Mouse (Mus musculus) gastrocnemius, postnatal 14 days (tissue): ENCODE results near the gene Acsl3. TPM values are rescaled to one million over a fixed set of nuclear protein-coding genes. Genes with fewer than 3 reads are reported as not detected.
A peak's percentile ranks its signal among the peaks of the same experiment; 100 is the strongest.

Experiments
- DNase-seq: peaks from one replicate; pipeline ENCODE4 v3.0.0; 2021; ENCODE audit warnings: mixed read lengths
- intact Hi-C: fragments of 180-260 bp; cut with DNase I; formaldehyde crosslinking; loops from one replicate; pipeline ENCODE4 v1.15.1; 2025; ENCODE audit warnings: low total_unique reads
- total RNA-seq, 2 experiments: library from RNA; stranded (reverse); gene quantifications; 2 replicates each; pipeline ENCODE4 v1.2.3; 2021

Gene Acsl3
- total RNA-seq, 2 experiments from 2014 or later: 7.0 to 10.0 TPM

- intact Hi-C loops: loop anchor here (10.0 kb wide), 1 partner anchor 115 kb away; no protein-coding TSS in a partner anchor
- no peak for DNase-seq
These were observed 72.6 kb downstream of the Acsl3 start for GRCm38 (mm10) chr1:78730114-78730720.

DNA sequence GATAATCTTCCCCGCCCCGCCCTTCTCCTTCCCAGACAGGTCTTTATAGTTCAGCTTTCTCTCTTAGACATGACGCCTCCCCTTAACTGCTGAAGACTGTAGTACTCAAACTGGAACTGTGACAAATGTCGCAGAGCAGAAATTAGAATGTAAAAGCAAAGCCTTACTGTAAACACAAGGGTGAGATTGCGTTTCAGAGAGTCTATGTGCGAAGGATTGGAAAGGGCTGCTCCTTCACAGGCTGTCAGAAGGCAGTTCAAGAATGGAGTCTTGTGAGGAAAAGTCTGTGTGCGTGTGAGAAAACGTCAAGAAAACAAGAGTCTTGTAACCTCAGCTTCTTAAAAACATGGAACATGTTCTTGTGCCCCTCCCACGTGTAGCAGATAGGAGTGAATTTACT, 74.7 kb downstream of the Acsl3 start:
- intact Hi-C loops: loop anchor here (10.0 kb wide), 1 partner anchor 113 kb away; no protein-coding TSS in a partner anchor
- no peak for DNase-seq

DNA sequence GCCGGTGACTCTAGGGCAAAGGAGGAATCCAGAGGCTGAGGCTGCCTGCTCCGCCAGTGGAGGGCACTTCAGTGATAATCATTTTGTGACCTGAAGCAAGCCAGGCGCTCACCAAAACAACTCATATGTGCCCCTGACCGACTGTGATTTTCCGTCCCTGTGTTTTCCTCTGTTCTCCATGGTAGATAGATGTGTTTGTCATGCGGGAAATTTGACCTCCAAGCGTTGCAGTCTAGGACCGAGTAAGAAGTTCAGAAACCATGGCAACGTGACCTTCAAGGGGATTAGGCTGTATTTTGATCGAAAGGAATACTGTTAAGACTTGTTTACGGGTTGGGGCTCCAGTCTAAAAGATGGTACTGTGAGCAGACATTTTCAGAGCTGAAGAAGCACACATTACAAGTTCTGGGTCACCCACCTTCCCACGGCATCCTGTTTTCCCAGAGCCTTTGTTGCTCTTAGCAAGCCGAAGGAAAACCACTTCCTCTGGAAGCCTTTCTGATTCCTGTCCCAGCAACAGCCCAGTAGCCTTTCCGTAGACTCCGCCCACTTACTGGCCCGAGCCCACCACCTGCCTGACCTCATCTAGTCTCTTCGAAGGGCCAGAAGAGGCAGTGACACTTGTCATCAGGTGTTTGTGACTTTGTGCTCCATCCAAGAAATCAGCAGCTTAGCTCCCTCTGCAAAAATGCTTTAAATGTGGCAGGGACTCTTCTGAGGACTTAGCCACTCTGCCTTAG, 76.8 kb downstream of the Acsl3 start:
- intact Hi-C loops: loop anchor here (10.0 kb wide), 1 partner anchor 110 kb away; no protein-coding TSS in a partner anchor
- DNase-seq: peak; percentile 34

- no peak for DNase-seq
- intact Hi-C loops: loop anchor here (10.0 kb wide), 1 partner anchor 107 kb away; no protein-coding TSS in a partner anchor
These were observed 80.0 kb downstream of the Acsl3 start for GRCm38 (mm10) chr1:78737646-78738045.

- intact Hi-C loops: no loop called here
- DNase-seq: peak; percentile 16
These were observed 83.1 kb downstream of the Acsl3 start for GRCm38 (mm10) chr1:78740676-78741075.

DNA sequence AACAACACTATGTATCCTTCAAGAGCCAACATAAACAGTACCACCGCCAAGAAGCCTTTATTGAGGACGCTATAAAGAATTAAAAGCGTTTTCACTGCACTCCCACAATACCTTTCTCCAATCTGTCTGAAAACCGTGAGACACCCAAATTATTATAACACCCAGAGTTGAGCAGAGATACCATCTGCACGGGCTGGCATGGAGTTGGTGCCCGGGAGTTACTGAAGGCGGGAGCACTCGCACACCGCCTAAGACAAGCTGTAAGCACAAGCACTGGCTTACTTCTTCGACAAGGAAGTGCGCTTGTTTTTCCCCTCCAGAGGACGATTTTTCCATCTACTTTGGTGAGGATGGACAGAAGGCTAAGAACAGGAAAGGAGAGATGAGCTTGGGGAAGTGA, 84.6 kb downstream of the Acsl3 start:
- intact Hi-C loops: no loop called here
- DNase-seq: no peak

DNA sequence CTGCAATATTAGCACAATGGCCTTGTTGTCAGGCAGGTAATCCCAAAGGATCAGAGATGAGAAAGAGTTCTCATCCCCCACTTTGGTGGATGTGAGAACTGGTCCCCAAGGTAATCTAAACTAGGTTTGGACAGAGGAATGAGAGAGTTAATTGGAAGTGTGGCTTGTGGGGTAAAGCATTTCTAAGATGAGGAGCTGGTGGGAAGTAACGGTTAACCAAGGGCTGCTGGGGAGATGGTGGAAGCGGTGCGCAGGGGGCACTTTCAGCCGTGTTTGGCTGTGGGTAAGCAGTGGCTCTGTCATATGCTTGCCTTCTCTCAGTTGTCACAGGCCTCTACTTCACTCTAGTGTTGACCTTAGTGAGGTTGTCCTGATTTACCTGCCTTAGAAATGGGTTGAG, 85.7 kb downstream of the Acsl3 start:
- no peak for DNase-seq
- intact Hi-C loops: no loop called here

- intact Hi-C loops: no loop called here
- DNase-seq: peak; percentile 43
These were observed 87.7 kb downstream of the Acsl3 start for GRCm38 (mm10) chr1:78745230-78745777.

Other genes with a start within 250 kb of the Acsl3 start
- gene Farsb, start 168.9 kb upstream of the Acsl3 start, total RNA-seq: 10 to 100 TPM; 43.2 to 44.7 TPM
- under 1 TPM in 1 of 2 experiments, not detected in 1; 0.64 TPM for gene Mogat1, start 146.8 kb upstream of the Acsl3 start, total RNA-seq
- not detected for gene BC035947, start 145.7 kb upstream of the Acsl3 start, total RNA-seq
- gene Utp14b, start 213 bp downstream of the Acsl3 start, total RNA-seq: 1 to 10 TPM; 1.6 to 2.2 TPM
- 1 to 10 TPM; 1.5 to 2.3 TPM for gene Kcne4, start 158.9 kb downstream of the Acsl3 start, total RNA-seq